Mouse (Mus musculus) ES-Bruce4 (cell line): ENCODE data around the gene Neurl1a. TPM values are rescaled to one million over a fixed set of nuclear protein-coding genes. Genes with fewer than 3 reads are reported as not detected.

ENCODE experiments used
- H3K27ac ChIP-seq: 2 replicates; pipeline ENCODE4 v1.5.1; 2012; ENCODE audit warnings: low read length, inconsistent platforms; ENCODE audit not compliant: insufficient read depth
- H3K27me3 ChIP-seq: 2 replicates; pipeline ENCODE4 v1.6.1; 2012; ENCODE audit warnings: mild to moderate bottlenecking, low read length, inconsistent platforms; ENCODE audit not compliant: control insufficient read depth, poor library complexity, insufficient read depth, severe bottlenecking
- H3K36me3 ChIP-seq: 2 replicates; pipeline ENCODE4 v1.6.1; 2012; ENCODE audit warnings: inconsistent platforms, mild to moderate bottlenecking, low read length, moderate library complexity; ENCODE audit not compliant: control insufficient read depth, poor library complexity, insufficient read depth, severe bottlenecking
- H3K4me1 ChIP-seq: one replicate; pipeline ENCODE4 v1.8.1; 2011; ENCODE audit warnings: low read length; ENCODE audit not compliant: control insufficient read depth, insufficient read depth
- H3K4me3 ChIP-seq: 2 replicates; pipeline ENCODE4 v1.5.1; 2011; ENCODE audit warnings: low read depth, mild to moderate bottlenecking, low read length
- H3K9ac ChIP-seq: 2 replicates; pipeline ENCODE4 v1.6.1; 2012; ENCODE audit warnings: low read depth, mild to moderate bottlenecking, inconsistent platforms; ENCODE audit not compliant: poor library complexity, severe bottlenecking
- H3K9me3 ChIP-seq: replicated peaks from 2 replicates; pipeline ENCODE4 v1.6.1; 2012; ENCODE audit warnings: mild to moderate bottlenecking, low read length, inconsistent platforms; ENCODE audit not compliant: control insufficient read depth, poor library complexity, insufficient read depth, severe bottlenecking
- CTCF ChIP-seq: IDR thresholded peaks from one replicate; pipeline ENCODE4 v1.8.1; 2011; ENCODE audit warnings: low read depth, low read length
- EP300 ChIP-seq: IDR thresholded peaks from 2 replicates; pipeline ENCODE4 v1.6.1; 2011; ENCODE audit warnings: low read depth, low read length; ENCODE audit not compliant: insufficient read depth
- POLR2A ChIP-seq: IDR thresholded peaks from one replicate; pipeline ENCODE4 v1.8.1; 2011; ENCODE audit warnings: low read length; ENCODE audit not compliant: insufficient read depth
- polyA plus RNA-seq: library from polyadenylated mRNA; stranded (reverse); fragments of >200 nt; gene quantifications from 2 replicates; pipeline ENCODE4 v1.2.4, GENCODE M21; 2011; ENCODE audit warnings: low read depth; ENCODE audit not compliant: missing spikeins, insufficient read depth, insufficient read length

Gene Neurl1a
- polyA plus RNA-seq, 1 experiment, result 8.1 TPM

GRCm38 (mm10) chr19:47174515-47174914 lies 4.1 kb upstream of the Neurl1a start:
- H3K4me1 ChIP-seq, result peaks cover 10% of the 10 kb centered on the region

GRCm38 (mm10) chr19:47175472-47175871 lies 3.1 kb upstream of the Neurl1a start:
- H3K9ac ChIP-seq, result no peak overlapping the region
- H3K9me3 ChIP-seq, result no peaks in the 10 kb centered on the region; the same call in 1 of the 2 replicates
- H3K4me3 ChIP-seq, result no peak overlapping the region
- no peak overlapping the region for H3K27ac ChIP-seq
- H3K36me3 ChIP-seq, result no peaks in the 10 kb centered on the region
- no peaks in the 10 kb centered on the region for H3K27me3 ChIP-seq
- H3K4me1 ChIP-seq, result peaks cover 10% of the 10 kb centered on the region
- TF ChIP-seq CTCF (peak; percentile 5), EP300 (no peak), POLR2A (no peak)

More at GRCm38 (mm10) chr19:47174515-47174914, 4.1 kb upstream of the Neurl1a start:
- Histone ChIP-seq H3K9ac (no peak overlapping the region), H3K9me3 (no peaks in the 10 kb centered on the region; the same call in 1 of the 2 replicates), H3K36me3 (no peaks in the 10 kb centered on the region), H3K27me3 (no peaks in the 10 kb centered on the region), H3K4me3 (no peak overlapping the region), H3K27ac (no peak overlapping the region)
- TF ChIP-seq CTCF, result peak; percentile 40
- TF ChIP-seq EP300, result no peak

GRCm38 (mm10) chr19:47176916-47177505 lies 1.6 kb upstream of the Neurl1a start:
- H3K9ac ChIP-seq, result no peak overlapping the region
- 0 out of 2 replicates have a peak, but pooled peaks cover 2% of the 10 kb centered on the region for H3K9me3 ChIP-seq
- H3K27me3 ChIP-seq, result no peaks in the 10 kb centered on the region
- TF ChIP-seq EP300 (no peak), POLR2A (no peak), CTCF (no peak)
- H3K4me3 ChIP-seq, result no peak overlapping the region
- no peaks in the 10 kb centered on the region for H3K36me3 ChIP-seq
- no peak overlapping the region for H3K27ac ChIP-seq
- H3K4me1 ChIP-seq, result peaks cover 10% of the 10 kb centered on the region

GRCm38 (mm10) chr19:47178001-47178400 lies 619 bp upstream of the Neurl1a start:
- H3K9ac ChIP-seq, result peak overlapping the region; percentile 78
- H3K27me3 ChIP-seq, result no peaks in the 10 kb centered on the region
- H3K4me3 ChIP-seq, result peak overlapping the region; percentile 59
- no peaks in the 10 kb centered on the region for H3K36me3 ChIP-seq
- TF ChIP-seq CTCF (peak; percentile 71), EP300 (0 out of 2 replicates have a peak, but pooled peaks have one; percentile 49), POLR2A (no peak)
- peaks cover 10% of the 10 kb centered on the region for H3K4me1 ChIP-seq
- 0 out of 2 replicates have a peak, but pooled peaks cover 3% of the 10 kb centered on the region for H3K9me3 ChIP-seq
- H3K27ac ChIP-seq, result peak overlapping the region; percentile 65

GRCm38 (mm10) chr19:47179272-47179809 lies 721 bp downstream of the Neurl1a start:
- Histone ChIP-seq H3K27me3 (no peaks in the 10 kb centered on the region), H3K36me3 (no peaks in the 10 kb centered on the region), H3K4me1 (peaks cover 8% of the 10 kb centered on the region), H3K9ac (peak overlapping the region; percentile 78), H3K4me3 (peak overlapping the region; percentile 59), H3K9me3 (0 out of 2 replicates have a peak, but pooled peaks cover 3% of the 10 kb centered on the region), H3K27ac (no peak overlapping the region)
- TF ChIP-seq CTCF, result no peak
- TF ChIP-seq EP300, result no peak
- TF ChIP-seq POLR2A, result no peak

- Histone ChIP-seq H3K4me1 (peaks cover 7% of the 10 kb centered on the region), H3K4me3 (peak overlapping the region; percentile 59), H3K27ac (no peak overlapping the region), H3K36me3 (no peaks in the 10 kb centered on the region), H3K9ac (no peak overlapping the region), H3K27me3 (no peaks in the 10 kb centered on the region), H3K9me3 (0 out of 2 replicates have a peak, but pooled peaks cover 3% of the 10 kb centered on the region)
- no peak for TF ChIP-seq CTCF
- TF ChIP-seq EP300, result no peak
- no peak for TF ChIP-seq POLR2A
Measured at GRCm38 (mm10) chr19:47180011-47180410, 1.4 kb downstream of the Neurl1a start.
